Mouse (Mus musculus) neural tube, postnatal 0 days (tissue): ENCODE results near the gene Mup22. TPM values are rescaled to one million over a fixed set of nuclear protein-coding genes. Genes with fewer than 3 reads are reported as not detected.

Experiments used
- polyA plus RNA-seq: library from polyadenylated mRNA; unstranded; fragments of >200 nt; fragmentation: Nextera tagmentation; extraction: Ambion mirVana; gene quantifications from 2 replicates; pipeline ENCODE4 v1.2.1, GENCODE M21; 2015

The Mup22 gene
- not detected in 2 replicates for polyA plus RNA-seq

DNA sequence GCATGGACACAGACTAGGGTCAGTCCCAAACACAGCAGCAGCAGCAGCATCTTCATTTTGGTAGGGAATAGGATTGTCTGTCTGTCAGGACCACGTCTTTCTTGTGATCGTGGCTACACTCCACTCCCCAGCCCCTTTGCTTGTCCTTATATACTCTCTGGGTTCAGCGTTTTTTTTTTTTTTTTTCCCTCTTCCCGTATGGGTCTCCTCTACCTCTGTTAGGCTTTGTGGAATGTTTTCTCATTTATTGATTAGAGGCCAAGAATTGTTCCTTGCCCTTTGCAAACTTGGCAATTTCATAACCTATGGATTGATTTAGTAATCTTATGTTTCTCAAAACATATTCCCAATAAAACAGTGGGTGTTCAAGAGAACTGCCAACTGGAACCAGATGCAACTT, at the start of gene Mup22:
TSS of gene Mup22 (minus strand) at position 101 of the 400 bp plus-strand sequence.

Other genes starting within 250 kb of the Mup22 start
- not detected in 2 replicates for gene Mup10, start 239.3 kb downstream of the Mup22 start, polyA plus RNA-seq
- gene Mup11, start 159.1 kb downstream of the Mup22 start, polyA plus RNA-seq = not detected in 2 replicates
- gene Mup12, start 80.1 kb downstream of the Mup22 start, polyA plus RNA-seq = not detected in 2 replicates